Mouse (Mus musculus) T-helper 2 cell (primary cell): ENCODE measurements around the gene Cpsf6.

Experiments
- in situ Hi-C: fragments of 300-600 bp; cut with MboI, MseI; formaldehyde crosslinking; loops from one replicate; pipeline ENCODE4 v1.15.1; 2025; ENCODE audit warnings: high pct_unique_total_duplicates

Gene Cpsf6

GRCm38 (mm10) chr10:117337946-117338345, 41.9 kb downstream of the Cpsf6 start:
- in situ Hi-C loops = no loop called here

GRCm38 (mm10) chr10:117335649-117336048, 44.2 kb downstream of the Cpsf6 start:
- in situ Hi-C loops = no loop called here

- in situ Hi-C loops = no loop called here
Measured at GRCm38 (mm10) chr10:117330521-117330920, 49.3 kb downstream of the Cpsf6 start.

DNA sequence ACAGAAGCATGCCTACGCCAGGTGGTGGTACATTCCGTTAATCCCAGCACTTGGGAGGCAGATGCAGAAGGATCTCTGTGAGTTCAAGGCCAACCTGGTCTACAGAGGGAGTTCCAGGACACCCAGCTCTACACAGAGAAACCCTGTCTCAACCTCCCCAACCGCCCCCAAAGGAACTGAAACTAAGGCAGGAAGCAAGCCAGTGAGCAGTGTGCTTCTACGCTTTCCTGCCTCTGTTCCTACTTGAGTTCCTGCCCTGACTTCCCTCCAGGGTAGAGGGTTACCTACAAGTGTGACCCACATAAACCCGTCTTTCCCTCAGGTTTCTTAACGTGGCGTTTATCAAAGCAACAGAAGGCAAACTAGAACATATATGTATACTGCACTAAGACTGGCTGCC, 56.0 kb downstream of the Cpsf6 start:
- in situ Hi-C loops = no loop called here

GRCm38 (mm10) chr10:117322630-117323029, 57.2 kb downstream of the Cpsf6 start:
- in situ Hi-C loops = no loop called here

GRCm38 (mm10) chr10:117320571-117320981, 59.2 kb downstream of the Cpsf6 start:
- in situ Hi-C loops = no loop called here

GRCm38 (mm10) chr10:117316391-117316790, 63.4 kb downstream of the Cpsf6 start:
- in situ Hi-C loops = no loop called here

DNA sequence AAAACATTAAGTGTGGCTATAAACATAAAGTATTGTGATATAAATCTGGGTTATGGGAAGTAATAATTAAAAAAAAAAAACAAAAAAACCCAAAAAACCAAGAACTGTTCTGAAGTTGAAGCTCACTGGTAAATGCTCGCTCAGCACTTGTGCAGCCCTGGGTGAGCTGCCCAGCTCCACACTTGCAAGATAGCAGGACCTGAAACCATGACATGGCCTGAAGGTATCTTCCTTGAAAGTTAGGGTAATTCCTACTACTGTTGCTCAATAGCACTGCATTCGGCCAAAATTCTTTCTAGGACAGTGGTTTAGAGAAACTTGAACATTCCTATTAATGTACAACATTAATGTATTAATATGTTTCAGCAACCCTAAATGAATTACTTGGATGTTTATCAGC, 66.7 kb downstream of the Cpsf6 start:
- in situ Hi-C loops = no loop called here

- in situ Hi-C loops = no loop called here
Measured at GRCm38 (mm10) chr10:117312168-117312567, 67.6 kb downstream of the Cpsf6 start.

- in situ Hi-C loops = no loop called here
Measured at GRCm38 (mm10) chr10:117304371-117304770, 75.4 kb downstream of the Cpsf6 start.

DNA sequence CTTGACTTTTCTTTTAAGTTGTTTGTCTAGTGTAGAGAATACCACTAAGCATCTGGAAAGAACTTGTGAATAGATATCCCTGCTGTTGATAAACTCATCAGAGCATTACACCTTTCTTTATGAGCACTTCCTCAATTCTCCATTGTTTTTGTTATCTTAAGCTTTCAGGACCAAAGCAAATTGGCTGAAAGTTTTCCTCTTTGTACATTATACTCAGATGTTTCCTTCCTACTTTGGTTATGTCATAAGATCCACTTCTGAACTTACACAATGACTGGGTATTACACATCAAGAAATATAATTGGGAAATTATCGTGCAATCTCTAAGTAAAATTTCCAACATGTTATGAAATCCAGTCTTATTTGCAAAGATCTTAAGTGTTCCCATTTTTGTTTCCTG, 78.1 kb downstream of the Cpsf6 start:
- in situ Hi-C loops = no loop called here

- in situ Hi-C loops = no loop called here
Measured at GRCm38 (mm10) chr10:117299901-117300520, 79.8 kb downstream of the Cpsf6 start.

GRCm38 (mm10) chr10:117299106-117299505, 80.7 kb downstream of the Cpsf6 start:
- in situ Hi-C loops = no loop called here

DNA sequence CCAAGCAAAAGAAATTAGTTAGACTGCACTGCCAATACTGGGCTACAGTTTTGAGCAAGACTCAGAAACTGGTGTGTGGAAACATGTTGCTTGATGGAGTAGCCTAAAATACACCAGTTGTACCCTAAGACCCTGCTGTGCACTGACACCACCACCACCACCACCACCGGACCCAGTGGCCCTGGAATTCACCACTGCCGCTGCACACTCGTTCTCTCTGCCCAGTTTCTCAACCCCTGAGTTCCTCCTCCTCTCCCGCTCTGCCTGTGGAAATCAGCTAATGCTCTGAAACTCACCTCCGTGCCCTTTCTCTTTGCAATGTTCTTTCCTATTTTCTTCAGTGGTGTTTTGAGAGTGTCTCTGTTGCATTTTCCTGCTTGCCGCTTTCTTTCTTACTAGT, 81.5 kb downstream of the Cpsf6 start:
- in situ Hi-C loops = no loop called here
